Mouse (Mus musculus) CH12.LX (cell line): Measurements from ENCODE around the gene Tepp. TPM values are rescaled to one million over a fixed set of nuclear protein-coding genes. Genes with fewer than 3 reads are reported as not detected.

ENCODE experiments used
- DNase-seq: peaks from one replicate; pipeline ENCODE4 v3.0.0-alpha.2; 2013; ENCODE audit errors: extremely low read depth
- H3K27ac ChIP-seq: 2 replicates; pipeline ENCODE4 v1.5.1; 2012; ENCODE audit warnings: low read depth, mild to moderate bottlenecking, control low read depth, moderate library complexity; ENCODE audit not compliant: insufficient read depth
- H3K27me3 ChIP-seq: replicated peaks from 2 replicates; pipeline ENCODE3; 2012; ENCODE audit warnings: inconsistent platforms
- H3K36me3 ChIP-seq, 2 experiments: replicated peaks in 1 of 2; 2 replicates each; pipeline versions ENCODE3 to v1.6.1; 2012; ENCODE audit warnings: inconsistent platforms in 1 of 2, low read length in 1 of 2, mild to moderate bottlenecking in 1 of 2, mixed read lengths in 1 of 2, moderate library complexity in 1 of 2; ENCODE audit not compliant: control insufficient read depth in 1 of 2, insufficient read depth in 1 of 2
- H3K4me1 ChIP-seq, 2 experiments: 2 replicates each; pipeline ENCODE4 v1.6.1; 2012; ENCODE audit warnings: inconsistent platforms in 1 of 2, moderate library complexity in 1 of 2; ENCODE audit not compliant: insufficient read depth in 2 of 2, control insufficient read depth in 1 of 2
- H3K4me2 ChIP-seq: 2 replicates; pipeline ENCODE4 v1.6.1; 2012; ENCODE audit warnings: low read depth, mild to moderate bottlenecking, control low read depth; ENCODE audit not compliant: poor library complexity, insufficient read depth, severe bottlenecking
- H3K4me3 ChIP-seq, 3 experiments: fragments of 150-350 bp in 1 of 3; sonication (generic) in 1 of 3; replicated peaks in 1 of 3; 2 replicates each; pipeline versions ENCODE3 to v1.5.1; 2011 to 2012; ENCODE audit warnings: low read depth in 2 of 3, low read length in 2 of 3, mild to moderate bottlenecking in 2 of 3, moderate library complexity in 2 of 3, control low read depth in 1 of 3, improper control_type of control experiment in 1 of 3, inconsistent platforms in 1 of 3, mixed read lengths in 1 of 3; ENCODE audit not compliant: poor library complexity in 1 of 3
- H3K79me2 ChIP-seq: replicated peaks from 2 replicates; pipeline ENCODE4 v1.6.1; 2012; ENCODE audit warnings: mild to moderate bottlenecking, moderate library complexity; ENCODE audit not compliant: control insufficient read depth, poor library complexity, insufficient read depth, severe bottlenecking; ENCODE audit errors: extremely low read depth
- H3K9ac ChIP-seq: 2 replicates; pipeline ENCODE4 v1.6.1; 2012; ENCODE audit warnings: low read depth, mild to moderate bottlenecking, control low read depth, moderate library complexity; ENCODE audit not compliant: insufficient read depth
- H3K9me3 ChIP-seq: replicated peaks from 2 replicates; pipeline ENCODE3; 2012; ENCODE audit warnings: low read length, inconsistent platforms, mixed read lengths
- BHLHE40 ChIP-seq: IDR thresholded peaks from 2 replicates; pipeline ENCODE4 v1.6.1; 2011; ENCODE audit warnings: mild to moderate bottlenecking, low read depth, low read length, improper control_type of control experiment
- CHD1 ChIP-seq: IDR thresholded peaks from 2 replicates; pipeline ENCODE4 v1.6.1; 2012; ENCODE audit warnings: low read depth, low read length, improper control_type of control experiment, inconsistent platforms
- CTCF ChIP-seq, 2 experiments: IDR thresholded peaks in 1 of 2; conservative IDR thresholded peaks in 1 of 2; 2 replicates each; pipeline ENCODE4 v1.5.1; 2011 to 2012; ENCODE audit warnings: low read depth in 2 of 2, low read length in 2 of 2, improper control_type of control experiment in 1 of 2, inconsistent platforms in 1 of 2, mild to moderate bottlenecking in 1 of 2, moderate library complexity in 1 of 2
- E2F4 ChIP-seq: IDR thresholded peaks from 2 replicates; pipeline ENCODE4 v1.6.1; 2011; ENCODE audit warnings: low read depth, low read length, improper control_type of control experiment; ENCODE audit not compliant: insufficient replicate concordance
- ELF1 ChIP-seq: IDR thresholded peaks from 2 replicates; pipeline ENCODE4 v1.6.1; 2014; ENCODE audit warnings: low read depth, mild to moderate bottlenecking, inconsistent platforms, low read length, improper control_type of control experiment
- EP300 ChIP-seq: IDR thresholded peaks from 2 replicates; pipeline ENCODE4 v1.6.1; 2011; ENCODE audit warnings: low read length, improper control_type of control experiment
- GABPA ChIP-seq: IDR thresholded peaks from 2 replicates; pipeline ENCODE4 v1.6.1; 2012; ENCODE audit warnings: low read depth, low read length, improper control_type of control experiment, inconsistent platforms; ENCODE audit not compliant: insufficient replicate concordance
- HCFC1 ChIP-seq: IDR thresholded peaks from 2 replicates; pipeline ENCODE4 v1.6.1; 2012; ENCODE audit warnings: low read depth, mild to moderate bottlenecking, inconsistent platforms, low read length, improper control_type of control experiment
- IRF4 ChIP-seq: IDR thresholded peaks from 2 replicates; pipeline ENCODE4 v1.6.1; 2014; ENCODE audit warnings: low read depth, mild to moderate bottlenecking, inconsistent platforms, low read length, improper control_type of control experiment
- JUN ChIP-seq: IDR thresholded peaks from 2 replicates; pipeline ENCODE4 v1.6.1; 2011; ENCODE audit warnings: low read depth, mild to moderate bottlenecking, low read length, improper control_type of control experiment, moderate library complexity; ENCODE audit not compliant: insufficient read depth
- JUND ChIP-seq: conservative IDR thresholded peaks from 2 replicates; pipeline ENCODE4 v1.6.1; 2011; ENCODE audit warnings: low read depth, low read length, improper control_type of control experiment
- KAT2A ChIP-seq: IDR thresholded peaks from 2 replicates; pipeline ENCODE4 v1.6.1; 2012; ENCODE audit warnings: low read length, improper control_type of control experiment, inconsistent platforms; ENCODE audit not compliant: insufficient replicate concordance
- MAFK ChIP-seq: IDR thresholded peaks from 2 replicates; pipeline ENCODE4 v1.6.1; 2011; ENCODE audit warnings: low read length, improper control_type of control experiment; ENCODE audit not compliant: insufficient replicate concordance
- MAZ ChIP-seq: IDR thresholded peaks from 2 replicates; pipeline ENCODE4 v1.6.1; 2012; ENCODE audit warnings: low read depth, mild to moderate bottlenecking, inconsistent platforms, low read length, improper control_type of control experiment, moderate library complexity
- MEF2A ChIP-seq: IDR thresholded peaks from 2 replicates; pipeline ENCODE4 v1.6.1; 2014; ENCODE audit warnings: low read depth, mild to moderate bottlenecking, inconsistent platforms, low read length, improper control_type of control experiment, borderline replicate concordance
- MXI1 ChIP-seq: IDR thresholded peaks from 2 replicates; pipeline ENCODE4 v1.6.1; 2011; ENCODE audit warnings: mild to moderate bottlenecking, low read depth, low read length, improper control_type of control experiment
- NELFE ChIP-seq: IDR thresholded peaks from 2 replicates; pipeline ENCODE4 v1.6.1; 2011; ENCODE audit warnings: low read depth, low read length, improper control_type of control experiment
- NRF1 ChIP-seq: IDR thresholded peaks from 2 replicates; pipeline ENCODE4 v1.6.1; 2014; ENCODE audit warnings: low read depth, mild to moderate bottlenecking, inconsistent platforms, low read length, improper control_type of control experiment, moderate library complexity
- POLR2A ChIP-seq: IDR thresholded peaks from 2 replicates; pipeline ENCODE4 v1.6.1; 2011; ENCODE audit warnings: low read depth, mild to moderate bottlenecking, improper control_type of control experiment, low read length
- POLR2AphosphoS2 ChIP-seq: IDR thresholded peaks from 2 replicates; pipeline ENCODE4 v1.6.1; 2011; ENCODE audit warnings: low read depth, low read length, improper control_type of control experiment
- RAD21 ChIP-seq: IDR thresholded peaks from 2 replicates; pipeline ENCODE4 v1.6.1; 2011; ENCODE audit warnings: low read depth, mild to moderate bottlenecking, low read length, improper control_type of control experiment, moderate library complexity
- RCOR1 ChIP-seq: conservative IDR thresholded peaks from 2 replicates; pipeline ENCODE4 v1.6.1; 2012; ENCODE audit warnings: low read depth, mild to moderate bottlenecking, inconsistent platforms, low read length, improper control_type of control experiment
- SIN3A ChIP-seq: IDR thresholded peaks from 2 replicates; pipeline ENCODE4 v1.6.1; 2012; ENCODE audit warnings: low read length, improper control_type of control experiment, inconsistent platforms
- SMC3 ChIP-seq: IDR thresholded peaks from 2 replicates; pipeline ENCODE4 v1.6.1; 2011; ENCODE audit warnings: low read depth, low read length, improper control_type of control experiment
- TBP ChIP-seq: conservative IDR thresholded peaks from 2 replicates; pipeline ENCODE4 v1.6.1; 2011; ENCODE audit warnings: low read depth, low read length, improper control_type of control experiment
- TCF12 ChIP-seq: IDR thresholded peaks from 2 replicates; pipeline ENCODE4 v1.6.1; 2014; ENCODE audit warnings: low read depth, mild to moderate bottlenecking, inconsistent platforms, low read length, improper control_type of control experiment
- UBTF ChIP-seq: IDR thresholded peaks from 2 replicates; pipeline ENCODE4 v1.6.1; 2012; ENCODE audit warnings: low read depth, mild to moderate bottlenecking, inconsistent platforms, low read length, improper control_type of control experiment, moderate library complexity
- USF1 ChIP-seq: IDR thresholded peaks from 2 replicates; pipeline ENCODE4 v1.6.1; 2014; ENCODE audit warnings: low read depth, mild to moderate bottlenecking, inconsistent platforms, low read length, improper control_type of control experiment
- USF2 ChIP-seq: conservative IDR thresholded peaks from 2 replicates; pipeline ENCODE4 v1.6.1; 2011; ENCODE audit warnings: low read depth, low read length, improper control_type of control experiment
- ZC3H11A ChIP-seq: IDR thresholded peaks from 2 replicates; pipeline ENCODE4 v1.6.1; 2012; ENCODE audit warnings: low read depth, mild to moderate bottlenecking, inconsistent platforms, low read length, improper control_type of control experiment
- ZKSCAN1 ChIP-seq: IDR thresholded peaks from 2 replicates; pipeline ENCODE4 v1.6.1; 2012; ENCODE audit warnings: low read depth, inconsistent platforms, low read length, improper control_type of control experiment, borderline replicate concordance
- dilution Hi-C: fragments of 300-500 bp; cut with MboI; formaldehyde crosslinking; loops from 2 replicates; pipeline ENCODE4 v1.14.3; 2020; ENCODE audit warnings: low sequenced_read_pairs; ENCODE audit not compliant: extremely low pct_unique_long_range_greater_than_20kb, extremely low pct_ligation_motif_present
- in situ Hi-C: fragments of 300-500 bp; cut with MboI; formaldehyde crosslinking; loops from 3 replicates; pipeline ENCODE4 v1.14.3; 2019; ENCODE audit warnings: low sequenced_read_pairs, low pct_ligation_motif_present, low pct_unique_long_range_greater_than_20kb, mixed read lengths
- polyA plus RNA-seq: library from polyadenylated mRNA; unstranded; fragments of >175 nt; gene quantifications from 2 replicates; pipeline ENCODE4 v1.2.1, GENCODE M21; 2012; ENCODE audit warnings: low read depth; ENCODE audit not compliant: insufficient read length
- total RNA-seq, 2 experiments: library from RNA; depleted of rRNA; stranded (reverse); fragments of 300-350 nt in 1 of 2; fragments of >200 nt in 1 of 2; gene quantifications; 2 replicates each; pipeline ENCODE4 v1.2.3; 2012 to 2014

Gene Tepp
- total and polyA plus RNA-seq, 3 experiments, result not detected

DNA sequence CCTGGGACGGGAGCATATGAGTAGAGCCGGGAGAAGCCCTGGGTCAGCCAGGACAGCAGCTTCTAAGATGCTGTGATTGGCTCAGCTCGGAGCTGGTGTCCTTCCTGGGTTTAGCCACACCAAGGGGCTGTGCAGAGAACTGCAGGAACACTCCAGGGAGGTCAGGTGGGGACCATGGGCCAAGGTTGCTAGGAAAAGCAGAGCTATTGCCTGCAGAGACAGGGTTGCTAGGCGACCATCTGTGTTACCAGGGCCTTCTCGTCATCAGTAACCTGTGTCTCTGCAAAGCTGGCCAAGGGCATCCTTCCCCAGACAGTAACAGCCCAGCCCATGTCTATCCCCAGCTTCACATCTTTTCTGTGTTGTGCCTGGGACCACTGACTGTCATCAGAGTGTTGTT, 28.9 kb upstream of the Tepp start:
- TF ChIP-seq SMC3 (no peak), BHLHE40 (no peak), MEF2A (no peak), E2F4 (no peak), ZC3H11A (no peak), RCOR1 (no peak), RAD21 (no peak), KAT2A (no peak), JUN (no peak), SIN3A (no peak), ELF1 (no peak), USF1 (no peak), GABPA (no peak), CHD1 (no peak), POLR2A (no peak), MAFK (no peak), MAZ (no peak), CTCF (conservative IDR thresholded peaks at IDR 0.05 in 1 of 2, IDR thresholded peaks at IDR 0.05 in 1 of 2; ENCODE audit: low read depth in 2 of 2, low read length in 2 of 2) (no peak), NELFE (no peak), ZKSCAN1 (no peak)

DNA sequence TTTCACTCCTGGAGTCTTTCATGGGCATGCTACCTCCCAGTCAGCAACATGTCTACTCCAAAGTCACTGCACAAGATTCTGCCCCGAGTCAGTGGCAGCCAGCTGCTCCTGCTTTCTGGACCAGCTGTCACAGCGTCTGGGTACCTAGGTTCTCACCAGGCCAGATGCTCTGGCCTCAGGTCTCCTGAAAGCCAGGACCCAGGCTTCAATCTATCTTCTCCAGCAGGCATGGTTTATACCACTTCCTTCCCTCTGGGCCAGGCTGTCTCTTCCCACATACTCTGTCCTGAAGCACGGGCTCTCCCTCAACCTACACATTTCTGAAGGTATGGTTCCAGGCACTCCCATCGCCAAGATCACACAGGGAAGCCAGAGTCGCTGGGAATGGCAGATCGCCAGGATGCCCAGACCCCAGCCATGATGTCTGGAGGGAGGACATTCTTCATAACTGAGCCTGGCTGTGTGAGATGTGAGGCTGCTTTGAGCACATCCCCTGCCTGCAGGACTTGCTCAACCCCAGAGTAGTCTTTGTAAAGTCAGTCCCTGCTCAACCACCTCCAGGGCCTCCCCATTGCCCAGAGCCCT, 21.2 kb upstream of the Tepp start:
- Histone ChIP-seq H3K79me2 (no peaks in the 10 kb centered on the region), H3K4me3 (no peak overlapping the region), H3K9me3 (peaks cover 8% of the 10 kb centered on the region), H3K36me3 (no peaks in the 10 kb centered on the region), H3K4me2 (no peak overlapping the region), H3K27me3 (peaks cover 68% of the 10 kb centered on the region), H3K4me1 (no peaks in the 10 kb centered on the region), H3K9ac (no peak overlapping the region), H3K27ac (no peak overlapping the region)
- dilution Hi-C loops, result no loop called here
- DNase-seq, result no peak
- in situ Hi-C loops, result no loop called here
- no peak for TF ChIP-seq HCFC1
- no peak for TF ChIP-seq USF2
- TF ChIP-seq IRF4, result no peak
- no peak for TF ChIP-seq TCF12
- no peak for TF ChIP-seq ZKSCAN1
- TF ChIP-seq MXI1, result no peak
- TF ChIP-seq JUN, result no peak
- TF ChIP-seq JUND, result no peak
- no peak for TF ChIP-seq TBP
- TF ChIP-seq MAZ, result no peak
- no peak for TF ChIP-seq MAFK
- TF ChIP-seq NRF1, result no peak
- no peak for TF ChIP-seq KAT2A
- no peak for TF ChIP-seq NELFE
- TF ChIP-seq EP300, result no peak
- no peak for TF ChIP-seq POLR2AphosphoS2
- TF ChIP-seq UBTF, result no peak
- TF ChIP-seq RAD21, result no peak

More for the DNA sequence above, 28.9 kb upstream of the Tepp start:
- DNase-seq, result no peak
- no peaks in the 10 kb centered on the region for H3K36me3 ChIP-seq
- H3K4me2 ChIP-seq, result no peak overlapping the region
- in situ Hi-C loops, result no loop called here
- peaks cover 46% of the 10 kb centered on the region for H3K27me3 ChIP-seq
- dilution Hi-C loops, result no loop called here
- peaks cover 17% of the 10 kb centered on the region for H3K9me3 ChIP-seq
- no peak overlapping the region for H3K4me3 ChIP-seq
- H3K9ac ChIP-seq, result no peak overlapping the region
- H3K27ac ChIP-seq, result no peak overlapping the region
- no peaks in the 10 kb centered on the region for H3K79me2 ChIP-seq
- no peaks in the 10 kb centered on the region for H3K4me1 ChIP-seq
